Mouse (Mus musculus) c-Kit-negative CD71-positive TER-119-positive erythroid progenitor cells, embryonic 14.5 days (primary cell): ENCODE data around the gene Mad2l2.
"Not testable (repeated sequence)": the region's sequence is repeated elsewhere in the genome, so short reads cannot be mapped to it uniquely, and the experiment has no call there.

Experiments
- DNase-seq: peaks from one replicate; pipeline ENCODE4 v3.0.0-alpha.2; 2013; ENCODE audit warnings: low read depth, low spot score

Gene Mad2l2

DNA sequence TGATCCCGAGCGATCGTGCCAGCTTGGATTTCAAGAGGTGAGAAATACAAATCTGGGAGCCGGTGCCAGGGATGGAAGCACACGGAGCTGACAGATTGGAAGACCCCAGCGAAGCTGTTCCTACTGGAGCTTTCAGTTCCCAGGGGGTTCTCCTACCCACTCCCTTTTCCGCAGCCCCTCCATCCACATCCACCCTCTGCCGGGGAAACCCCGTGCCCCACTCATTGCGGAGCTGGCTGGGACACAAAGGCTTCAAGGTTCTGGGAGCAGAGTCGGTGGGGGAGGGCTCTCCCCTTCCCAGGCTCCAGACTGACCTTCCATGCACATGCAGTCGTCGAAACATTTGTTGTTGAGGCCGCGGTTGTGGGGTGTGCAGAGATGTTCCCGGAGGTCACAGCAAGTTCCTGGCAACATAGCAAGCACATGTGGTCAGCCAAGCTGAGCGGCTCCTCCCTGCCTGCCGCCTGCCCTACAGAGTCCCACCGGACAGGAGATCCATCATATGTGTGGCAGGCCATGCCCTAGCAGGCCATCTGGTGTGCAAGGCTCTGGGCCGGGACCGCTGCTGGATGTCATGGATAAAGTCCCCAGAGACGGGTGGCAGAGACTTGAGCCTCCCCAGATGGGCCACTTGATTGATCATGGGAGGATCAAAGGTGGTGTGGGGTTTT lies 22.4 kb upstream of the Mad2l2 start:
- DNase-seq, result no peak

DNA sequence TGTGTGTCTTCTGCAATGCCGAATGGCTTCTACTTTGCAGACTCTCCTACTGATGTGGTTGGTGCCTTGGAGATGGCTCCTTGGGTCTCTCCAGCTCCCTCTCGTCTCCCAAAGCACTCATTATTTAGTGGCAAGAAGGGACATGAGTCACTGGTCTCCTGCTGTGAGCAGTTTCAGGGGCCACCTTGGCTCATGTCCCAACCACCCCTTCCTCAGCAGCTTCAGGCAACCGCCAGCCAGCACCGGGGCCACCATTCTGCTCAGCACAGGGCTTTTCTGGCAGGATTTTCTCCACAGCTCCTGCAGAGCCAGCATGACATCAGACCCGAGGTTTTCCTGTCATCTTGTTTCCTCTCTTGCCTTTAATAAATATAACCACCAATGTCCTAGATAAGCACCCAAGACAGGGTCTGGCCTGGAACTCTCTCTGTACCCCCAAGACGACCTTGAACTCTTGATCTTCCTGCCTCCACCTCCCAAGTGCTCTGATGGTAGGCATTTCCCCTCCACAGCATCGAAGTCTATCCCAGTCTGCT lies 21.6 kb upstream of the Mad2l2 start:
- DNase-seq, result no peak

DNA sequence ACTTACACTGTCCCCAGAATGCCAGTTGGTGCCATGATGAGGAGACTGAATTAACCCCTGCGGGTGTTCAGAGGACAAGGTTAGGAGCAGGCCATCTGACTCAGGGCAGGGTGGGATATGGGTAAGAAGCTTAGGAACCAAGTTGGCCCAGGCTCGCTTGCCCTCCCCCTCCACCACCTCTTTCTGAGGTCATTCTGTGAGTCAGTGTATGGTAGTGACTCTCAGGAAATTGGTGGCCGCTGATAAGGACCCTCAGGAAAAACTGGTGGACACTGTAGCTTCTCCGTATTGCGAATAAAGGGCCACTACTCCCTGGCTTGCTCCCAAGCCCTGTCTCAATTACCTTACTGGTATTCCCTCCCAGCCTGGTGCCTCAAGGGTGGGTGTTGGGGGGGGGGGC lies 21.0 kb upstream of the Mad2l2 start:
- no peak for DNase-seq

DNA sequence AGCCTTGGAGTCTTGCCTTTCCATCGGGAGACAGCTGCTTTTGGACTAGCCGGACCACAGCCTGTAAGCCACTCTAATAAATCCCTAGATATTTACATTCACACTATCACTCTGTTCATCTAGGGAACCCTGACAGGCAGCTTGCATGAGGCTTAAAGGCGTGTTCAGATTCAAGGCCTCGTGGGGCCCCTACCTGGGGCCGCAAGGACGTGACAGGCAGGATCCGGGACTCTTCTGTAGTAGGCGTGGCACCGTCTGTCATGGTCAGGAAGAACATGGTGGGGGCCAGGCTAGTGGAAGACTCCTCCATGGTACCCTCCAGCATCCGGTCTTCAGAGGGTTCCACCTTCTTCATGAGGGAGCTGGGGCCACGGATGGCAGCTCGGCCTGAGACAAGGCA lies 17.7 kb upstream of the Mad2l2 start:
- DNase-seq, result no peak

DNA sequence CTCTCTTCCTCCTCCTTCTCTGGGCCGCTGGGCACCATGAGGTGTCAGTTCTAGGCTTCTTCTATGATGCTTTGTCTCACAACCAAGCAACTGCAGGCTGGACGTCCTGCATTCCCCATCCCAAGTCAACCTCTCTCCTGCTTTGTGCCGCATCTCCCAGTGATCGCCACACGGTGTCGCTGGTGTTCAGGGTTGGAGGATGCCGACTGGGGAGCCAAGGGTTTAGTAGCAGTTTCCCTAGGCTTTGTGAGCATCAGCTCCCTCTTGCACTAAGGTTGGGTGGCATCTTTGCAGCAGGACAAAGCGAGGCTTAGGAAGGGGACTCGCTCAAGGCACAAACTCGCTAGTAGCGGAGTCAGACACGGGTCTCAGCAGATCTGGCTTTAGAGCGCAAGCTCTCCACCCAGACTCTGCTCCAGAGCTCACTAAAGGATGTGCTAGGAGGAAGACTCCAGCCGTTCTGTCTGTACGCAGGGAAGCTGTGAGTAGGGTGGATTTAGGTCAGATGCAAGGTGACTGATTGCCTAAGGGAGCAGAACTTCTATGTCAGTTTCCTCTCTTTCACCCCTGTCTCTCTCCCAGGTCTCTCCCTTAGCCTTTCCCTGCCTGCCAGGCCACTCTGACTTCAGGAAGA lies 15.3 kb upstream of the Mad2l2 start:
- peak; percentile 22 for DNase-seq

DNA sequence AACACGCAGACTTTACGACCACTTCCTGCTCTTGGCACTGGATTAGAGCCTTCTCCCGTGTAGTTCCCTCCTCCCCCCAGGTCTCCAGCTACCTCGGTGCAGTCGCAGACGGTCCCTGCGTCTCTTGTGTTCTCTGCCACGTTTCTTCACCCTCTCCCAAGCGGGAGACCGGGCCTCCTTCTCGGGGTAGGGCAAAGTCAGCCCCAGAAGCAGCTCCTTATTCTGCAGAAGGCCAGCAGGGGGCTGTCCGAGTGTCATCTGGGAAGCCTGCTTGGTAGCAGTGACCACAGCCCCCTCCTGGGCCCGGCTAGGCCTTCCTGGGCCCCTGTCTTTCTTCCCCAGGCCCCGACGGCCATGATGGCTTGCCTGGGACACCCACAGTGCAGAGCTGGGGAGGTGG lies 14.7 kb upstream of the Mad2l2 start:
- DNase-seq, result no peak

DNA sequence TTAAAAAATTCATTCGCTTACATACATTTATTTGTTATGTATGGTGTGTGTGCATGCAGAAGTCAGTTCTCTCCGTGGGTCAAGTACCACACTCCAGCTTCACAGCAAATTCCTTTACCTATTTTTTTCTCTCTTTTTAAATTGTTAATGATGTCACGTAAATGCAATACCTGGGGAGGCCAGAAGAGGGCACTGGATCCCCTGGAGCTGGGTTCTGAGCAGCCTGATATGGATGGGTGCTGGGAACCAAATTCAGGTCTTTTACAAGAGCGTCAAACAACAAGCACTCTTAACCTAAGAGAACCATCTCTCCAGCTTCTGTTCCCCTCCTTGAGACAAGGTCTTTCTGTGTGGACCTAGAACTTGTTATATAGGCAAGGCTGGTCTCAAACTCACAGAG lies 13.5 kb upstream of the Mad2l2 start:
- no peak for DNase-seq

DNA sequence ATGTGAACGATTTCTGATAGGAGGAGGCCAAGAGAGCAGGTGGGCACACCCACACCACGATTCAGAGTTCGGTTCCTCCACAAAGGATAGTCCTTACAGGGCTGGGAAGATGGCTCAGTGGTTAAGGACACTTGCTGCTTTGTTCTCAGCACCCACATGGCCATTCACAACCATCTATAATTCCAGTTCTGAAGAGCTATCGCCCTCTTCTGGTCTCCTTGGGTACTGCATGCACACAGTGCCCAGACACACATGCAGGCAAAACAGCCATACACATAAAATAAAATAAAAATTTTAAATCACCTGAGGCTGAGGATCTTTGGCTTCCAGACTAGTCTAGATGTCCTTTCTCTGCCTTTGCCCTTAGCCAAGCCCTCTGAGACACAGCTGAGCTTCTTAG lies 12.8 kb upstream of the Mad2l2 start:
- DNase-seq, result no peak

DNA sequence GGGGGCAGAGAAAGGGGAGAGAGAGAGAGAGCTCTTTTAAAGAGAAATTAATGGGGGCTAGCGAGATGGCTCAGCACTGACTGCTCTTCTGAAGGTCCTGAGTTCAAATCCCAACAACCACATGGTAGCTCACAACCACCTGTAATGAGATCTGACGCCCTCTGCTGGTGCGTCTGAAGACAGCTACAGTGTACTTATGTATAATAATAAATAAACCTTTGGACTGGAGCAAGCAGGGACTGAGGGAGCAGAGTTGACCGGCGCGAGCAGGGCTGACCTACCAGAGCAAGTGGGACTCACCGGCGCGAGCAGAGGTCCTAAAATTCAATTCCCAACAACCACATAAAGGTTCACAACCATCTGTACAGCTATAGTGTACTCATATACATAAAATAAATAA lies 10.6 kb upstream of the Mad2l2 start:
- DNase-seq, result not testable (repeated sequence)

DNA sequence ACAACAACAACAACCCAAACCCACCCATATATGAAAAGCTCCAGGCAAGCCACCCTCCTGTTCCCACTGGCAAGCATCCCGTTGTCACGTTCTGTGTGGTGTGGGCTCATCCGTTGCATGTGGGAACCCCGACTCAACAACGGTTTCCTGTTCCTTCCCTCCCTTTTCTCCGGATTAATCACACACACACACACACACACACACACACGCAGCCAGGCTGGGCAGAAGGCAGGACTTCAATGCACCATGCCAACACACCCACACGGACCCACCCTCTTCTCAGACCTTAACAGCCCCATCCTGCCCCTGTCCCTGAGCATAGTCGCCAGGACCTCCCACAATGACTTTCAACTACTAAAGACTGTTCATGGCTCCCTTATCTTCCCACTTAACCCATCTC lies 9.6 kb upstream of the Mad2l2 start:
- DNase-seq, result no peak

DNA sequence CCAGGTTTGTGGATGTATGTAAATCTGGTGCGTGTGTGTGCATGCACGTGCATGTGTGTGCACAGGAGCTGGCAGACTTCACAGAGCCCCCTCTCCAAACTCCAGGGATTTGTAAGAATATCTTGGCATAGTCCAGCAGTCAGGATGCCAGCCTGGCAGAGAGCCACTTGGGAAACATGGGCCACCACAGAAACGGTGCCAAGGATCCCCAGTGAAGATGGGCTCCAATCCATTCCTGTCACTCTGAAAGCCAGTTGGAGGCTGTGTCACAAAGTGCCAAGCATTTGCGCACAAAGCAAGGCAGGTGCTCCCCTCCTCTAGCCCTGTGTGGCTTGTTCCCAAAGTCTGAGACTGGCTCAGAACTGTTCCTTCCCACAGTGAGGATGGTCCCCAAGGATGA lies 8.8 kb upstream of the Mad2l2 start:
- DNase-seq, result no peak

DNA sequence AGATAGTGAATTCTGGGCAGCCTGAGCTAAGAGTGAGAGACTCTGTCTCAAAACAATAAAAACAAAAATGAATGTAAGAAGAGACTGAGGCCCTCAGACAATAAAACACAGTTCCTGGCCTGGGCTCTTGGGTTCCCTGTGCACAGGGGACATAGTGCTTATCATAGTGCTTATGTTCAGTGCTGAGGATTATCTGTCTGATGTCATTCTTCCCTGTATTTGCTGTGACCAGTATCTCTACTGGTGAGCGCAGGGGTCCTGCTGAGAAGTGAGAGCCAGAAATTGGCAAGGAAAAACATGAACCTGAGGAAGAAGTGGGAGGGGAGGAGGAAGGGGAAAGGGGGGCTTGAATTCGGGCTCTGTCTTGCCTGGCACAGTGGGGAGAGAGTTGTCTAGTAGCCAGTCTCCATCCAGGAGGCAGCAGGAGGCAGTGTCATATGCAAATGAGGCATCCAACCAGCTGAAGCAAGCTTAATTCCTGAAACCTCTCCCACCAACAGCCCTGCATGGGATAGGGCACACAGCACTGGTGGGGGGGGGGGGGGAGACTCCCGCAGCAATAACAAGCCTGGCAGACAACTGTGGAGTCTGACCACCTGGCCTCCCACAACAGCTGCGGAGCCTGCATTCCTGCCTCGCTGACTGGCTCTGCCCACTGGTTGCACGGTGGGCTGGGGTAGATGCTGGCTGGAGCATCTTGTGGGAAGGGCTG lies 8.0 kb upstream of the Mad2l2 start:
- DNase-seq, result no peak

DNA sequence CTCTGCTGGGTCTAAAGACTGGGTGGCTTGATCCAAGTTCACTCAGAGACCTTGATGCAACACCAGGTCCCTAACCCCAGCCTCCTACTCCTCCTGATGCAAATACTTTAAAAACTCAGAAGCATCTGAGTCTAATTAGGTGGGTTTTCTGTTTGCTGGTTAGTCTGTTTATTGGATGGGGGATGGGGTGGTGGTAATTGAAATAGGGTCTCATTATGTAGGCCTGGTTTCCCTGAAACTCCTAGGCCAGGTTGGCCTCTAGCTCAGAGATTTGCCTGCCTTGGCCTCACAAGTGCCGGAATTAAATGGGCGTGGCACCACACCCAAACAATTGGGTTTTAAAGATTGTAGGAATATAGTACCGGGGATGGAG lies 7.5 kb upstream of the Mad2l2 start:
- DNase-seq, result no peak

DNA sequence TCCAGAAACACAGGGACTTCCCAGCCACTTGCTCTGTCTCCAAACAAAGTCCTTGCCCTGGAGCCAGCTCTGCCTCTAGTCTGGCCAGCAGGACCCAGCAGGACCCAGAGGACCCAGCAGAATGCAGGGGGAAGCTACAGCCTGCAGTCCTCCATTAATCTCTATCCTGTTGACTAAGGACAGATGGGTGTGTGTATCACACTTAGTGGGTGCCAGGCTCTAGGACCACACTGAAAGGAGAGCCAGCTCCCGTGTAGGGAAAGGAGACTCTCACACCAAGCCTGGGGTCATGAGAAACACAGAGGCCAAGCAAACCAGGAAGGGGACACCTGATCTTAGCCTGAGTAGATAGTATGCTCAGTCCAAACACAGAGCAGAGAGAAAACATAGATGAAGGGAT lies 1.9 kb upstream of the Mad2l2 start:
- DNase-seq, result no peak

DNA sequence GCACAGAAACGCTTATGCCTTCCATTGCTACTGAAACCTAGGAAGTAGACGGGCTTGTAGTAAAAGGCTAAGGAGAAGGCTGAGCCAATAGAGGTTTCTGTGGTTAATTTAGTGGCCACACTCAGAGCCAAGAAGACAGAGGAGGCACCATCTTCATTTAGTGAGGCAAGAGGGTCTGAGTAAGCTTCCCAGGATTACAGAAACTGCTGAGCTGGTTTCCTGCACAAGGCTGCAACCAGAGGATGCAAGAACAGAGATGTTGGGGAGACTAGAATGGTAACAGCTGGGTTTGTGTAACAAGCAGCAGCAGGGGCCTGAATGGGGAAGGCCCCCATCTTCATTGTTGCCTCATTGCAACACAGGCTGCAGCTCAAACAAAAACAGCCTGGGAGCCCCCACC lies 1.5 kb upstream of the Mad2l2 start:
- DNase-seq, result no peak

DNA sequence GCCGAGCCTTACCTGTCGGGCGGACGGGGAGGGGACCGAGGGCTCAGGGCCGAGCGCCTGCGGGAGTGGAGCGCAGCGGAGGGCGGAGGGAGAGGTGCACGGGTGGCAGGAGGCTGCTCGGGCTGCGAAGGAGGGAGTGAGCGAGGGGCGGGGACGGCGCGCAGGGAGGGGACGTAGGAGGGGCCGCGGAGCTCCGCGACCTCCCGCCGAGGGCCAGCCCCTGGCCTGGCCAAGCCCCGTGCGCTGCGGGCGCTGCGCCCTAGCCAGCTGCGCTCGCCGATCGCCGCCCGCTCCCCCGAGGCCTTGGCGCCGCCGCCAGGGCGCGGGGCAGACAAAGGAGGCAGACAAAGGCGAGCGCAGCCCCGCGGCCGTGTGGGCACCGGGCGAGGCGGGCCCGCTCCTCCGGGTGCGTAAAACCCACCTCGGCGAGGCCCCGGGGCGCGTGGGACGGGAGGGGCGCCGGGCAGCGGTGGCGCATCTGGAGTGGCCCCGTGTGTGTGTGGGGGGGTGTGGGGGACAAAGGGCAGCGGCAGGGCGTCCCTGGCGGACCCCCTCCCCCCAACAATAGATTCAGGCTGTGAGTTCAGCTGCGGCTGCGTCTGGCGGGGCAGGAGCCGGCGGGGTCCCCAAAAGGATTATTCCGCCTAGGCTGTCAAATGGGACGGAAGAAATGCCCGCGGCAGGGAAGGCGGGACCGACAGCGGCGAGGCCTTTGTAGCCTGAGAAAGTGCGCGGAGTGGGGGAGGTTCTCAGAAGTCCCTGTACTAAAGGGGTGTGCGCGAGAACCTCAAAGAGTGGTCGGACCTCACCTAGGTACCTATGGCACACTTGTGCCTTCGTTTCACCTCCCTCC lies 603 bp downstream of the Mad2l2 start, which contains the start of gene Draxin:
Gene Draxin (minus strand): TSS at position 138 of the 853 bp plus-strand sequence.
- no peak for DNase-seq

DNA sequence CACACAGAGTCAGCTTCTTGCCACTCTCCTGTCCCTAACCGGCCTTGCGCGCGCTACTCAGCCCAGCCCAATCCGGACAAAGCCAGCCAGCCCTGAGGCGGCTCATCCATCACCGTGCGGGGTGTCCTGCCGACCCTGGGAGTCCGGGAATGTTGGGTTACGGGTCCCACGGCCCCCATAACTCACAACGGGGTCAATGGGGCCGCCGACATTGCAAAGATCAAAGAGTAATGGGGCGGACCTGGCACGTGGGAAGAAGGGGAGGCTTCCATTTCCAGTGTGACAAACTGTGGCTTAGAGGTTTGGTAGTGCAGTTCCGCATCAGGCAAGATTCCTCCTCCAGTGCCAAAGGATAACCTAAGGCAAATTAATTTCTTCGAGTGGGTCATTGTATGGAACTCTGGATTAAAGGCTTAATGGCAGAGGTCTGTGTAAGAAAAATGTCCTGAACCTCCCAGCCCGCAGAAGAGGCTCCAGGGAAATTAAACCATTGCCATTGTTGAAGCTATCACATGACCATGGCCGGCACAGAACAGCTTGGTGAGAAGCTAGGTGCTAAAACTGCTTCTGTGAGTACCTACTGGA lies 1.4 kb downstream of the Mad2l2 start:
- DNase-seq, result no peak

DNA sequence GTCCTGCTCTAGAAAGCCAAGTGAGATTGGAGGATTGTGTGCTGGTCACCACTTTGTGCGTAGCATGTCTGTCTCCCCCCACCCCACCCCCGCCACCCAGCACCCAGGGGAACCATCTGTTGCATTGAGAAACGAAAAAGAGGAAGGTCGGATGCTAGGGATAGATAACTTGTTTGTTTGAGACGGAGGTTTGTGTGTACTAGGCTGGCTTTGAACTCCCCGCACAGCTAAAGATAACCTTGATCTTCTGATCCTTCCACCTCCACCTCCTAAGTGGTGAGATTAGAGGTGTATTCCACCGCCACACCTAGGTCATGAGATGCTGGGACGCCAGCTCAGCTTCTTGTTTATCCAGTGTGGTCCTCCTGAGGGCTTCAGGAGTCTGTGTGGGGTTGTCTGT lies 4.8 kb downstream of the Mad2l2 start:
- no peak for DNase-seq

DNA sequence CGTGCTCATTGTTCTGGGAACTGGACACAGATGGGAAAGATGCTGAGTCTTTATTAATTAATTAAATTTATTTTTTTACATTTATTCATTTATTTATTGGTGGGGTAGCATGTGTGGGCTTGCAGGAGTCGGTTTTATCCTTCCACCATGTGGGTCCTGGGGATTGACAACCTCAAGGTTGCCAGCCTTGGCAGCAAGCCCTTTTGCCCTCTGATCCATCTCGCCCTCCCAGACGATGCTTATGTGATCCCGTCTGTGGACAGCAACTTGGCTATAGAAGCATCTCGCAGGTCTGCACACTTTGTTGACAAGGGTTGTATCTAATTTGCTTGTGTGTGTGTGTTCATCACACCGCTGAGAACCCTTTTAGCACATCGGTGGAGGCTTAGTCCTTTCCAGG lies 7.3 kb downstream of the Mad2l2 start:
- DNase-seq, result no peak

DNA sequence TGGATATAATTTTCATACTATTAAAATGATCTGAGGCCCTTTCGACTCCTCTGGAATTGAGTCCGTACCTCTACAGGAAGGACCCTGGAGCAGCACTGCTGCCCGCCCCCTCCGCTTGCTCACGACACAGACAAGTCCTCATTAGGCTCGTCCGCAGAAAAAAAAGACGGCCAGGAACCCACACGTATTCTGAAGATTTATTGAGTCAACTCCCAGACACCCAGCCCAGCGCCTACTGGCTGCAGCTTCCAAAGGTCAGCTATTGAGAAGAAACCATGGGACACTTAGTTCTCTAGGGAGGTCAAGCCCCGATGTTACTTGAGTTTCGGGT lies 9.5 kb downstream of the Mad2l2 start:
- no peak for DNase-seq

DNA sequence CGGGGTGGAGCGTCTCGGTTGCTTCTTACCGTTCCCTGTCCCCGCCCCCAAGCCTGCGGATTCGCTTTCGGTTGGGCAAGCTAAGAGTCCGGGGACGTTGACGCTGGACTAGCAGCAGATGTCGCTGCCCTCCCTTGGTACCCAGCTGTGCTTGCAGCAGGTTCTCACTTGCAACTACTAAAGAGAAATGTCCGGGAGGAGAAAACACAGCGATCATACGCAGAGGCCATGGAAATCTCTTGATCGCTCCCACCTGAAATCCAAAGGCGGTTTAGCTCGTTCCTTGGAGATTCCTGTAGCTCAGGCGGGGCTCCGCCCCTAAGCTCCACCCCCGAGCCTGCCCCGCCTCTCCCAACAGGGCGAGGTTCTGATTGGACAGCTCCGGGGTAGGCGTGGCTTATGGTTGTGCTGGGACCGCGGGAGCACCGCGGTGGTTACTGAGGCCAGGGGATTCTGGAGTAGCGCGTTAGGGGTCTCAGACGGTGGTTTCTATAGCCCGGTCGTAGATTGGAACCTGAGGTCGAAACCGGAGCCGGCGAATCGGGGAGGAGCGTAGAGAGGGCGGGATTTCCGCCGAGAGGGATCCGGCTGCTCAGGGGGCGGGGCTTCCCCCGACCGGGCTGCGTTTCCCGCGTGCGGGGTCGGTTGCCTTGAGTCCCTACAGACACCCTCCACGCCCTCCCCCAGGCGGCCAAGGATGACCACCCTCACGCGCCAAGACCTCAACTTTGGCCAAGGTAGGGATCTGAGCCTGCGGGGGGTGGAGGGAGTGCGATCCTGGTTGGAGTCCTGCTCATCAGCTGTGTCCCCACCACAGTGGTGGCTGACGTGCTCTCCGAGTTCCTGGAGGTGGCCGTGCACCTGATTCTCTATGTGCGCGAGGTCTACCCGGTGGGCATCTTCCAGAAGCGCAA lies 10.2 kb downstream of the Mad2l2 start:
- peak; percentile 90 for DNase-seq
